Mouse (Mus musculus) MEL (cell line): Measurements from ENCODE around the gene Cldn10. TPM values are rescaled to one million over a fixed set of nuclear protein-coding genes. Genes with fewer than 3 reads are reported as not detected.

Experiments
- DNase-seq: peaks from one replicate; pipeline ENCODE4 v3.0.0; 2011; ENCODE audit warnings: low read depth, low spot score
- H3K27ac ChIP-seq: 2 replicates; pipeline ENCODE4 v1.5.1; 2012; ENCODE audit warnings: low read depth, mild to moderate bottlenecking, control low read depth, low read length, moderate library complexity; ENCODE audit not compliant: control insufficient read depth
- H3K27me3 ChIP-seq, 2 experiments: fragments of 150-350 bp in 1 of 2; sonication (generic) in 1 of 2; 2 replicates each; pipeline ENCODE4 v1.6.1; 2012; ENCODE audit warnings: low read length in 2 of 2, mild to moderate bottlenecking in 2 of 2, improper control_type of control experiment in 1 of 2, moderate library complexity in 1 of 2; ENCODE audit not compliant: insufficient read depth in 2 of 2, control insufficient read depth in 1 of 2
- H3K36me3 ChIP-seq, 2 experiments: 2 replicates each; pipeline ENCODE4 v1.6.1; 2012 to 2014; ENCODE audit warnings: low read length in 2 of 2, improper control_type of control experiment in 1 of 2, inconsistent platforms in 1 of 2, mild to moderate bottlenecking in 1 of 2; ENCODE audit not compliant: insufficient read depth in 2 of 2, control insufficient read depth in 1 of 2
- H3K4me1 ChIP-seq, 2 experiments: fragments of 150-350 bp in 1 of 2; sonication (generic) in 1 of 2; 2 replicates each; pipeline ENCODE4 v1.6.1; 2012; ENCODE audit warnings: low read length in 2 of 2, improper control_type of control experiment in 1 of 2, mild to moderate bottlenecking in 1 of 2; ENCODE audit not compliant: insufficient read depth in 2 of 2, control insufficient read depth in 1 of 2
- H3K4me3 ChIP-seq, 2 experiments: fragments of 150-350 bp in 1 of 2; sonication (generic) in 1 of 2; 2 replicates each; pipeline ENCODE4 v1.5.1; 2012; ENCODE audit warnings: low read depth in 2 of 2, low read length in 2 of 2, mild to moderate bottlenecking in 2 of 2, moderate library complexity in 2 of 2, control low read depth in 1 of 2, improper control_type of control experiment in 1 of 2; ENCODE audit not compliant: control insufficient read depth in 1 of 2, insufficient read depth in 1 of 2
- H3K79me2 ChIP-seq: 2 replicates; pipeline ENCODE4 v1.6.1; 2012; ENCODE audit warnings: mild to moderate bottlenecking, low read length, moderate library complexity; ENCODE audit not compliant: control insufficient read depth, poor library complexity, insufficient read depth
- H3K9ac ChIP-seq: 2 replicates; pipeline ENCODE4 v1.6.1; 2012; ENCODE audit warnings: low read depth, mild to moderate bottlenecking, control low read depth, low read length, moderate library complexity; ENCODE audit not compliant: control insufficient read depth, poor library complexity, severe bottlenecking
- H3K9me3 ChIP-seq: fragments of 150-350 bp; sonication (generic); replicated peaks from 2 replicates; pipeline ENCODE4 v1.6.1; 2012; ENCODE audit warnings: mild to moderate bottlenecking, low read length, improper control_type of control experiment, moderate library complexity; ENCODE audit not compliant: insufficient read depth
- CHD1 ChIP-seq: IDR thresholded peaks from 2 replicates; pipeline ENCODE4 v1.6.1; 2012; ENCODE audit warnings: low read depth, mild to moderate bottlenecking, inconsistent platforms, low read length, improper control_type of control experiment
- CTCF ChIP-seq, 3 experiments: IDR thresholded peaks in 2 of 3; conservative IDR thresholded peaks in 1 of 3; 2 replicates each; pipeline ENCODE4 v1.5.1; 2011 to 2012; ENCODE audit warnings: low read length in 3 of 3, low read depth in 2 of 3, mild to moderate bottlenecking in 2 of 3, improper control_type of control experiment in 1 of 3, inconsistent platforms in 1 of 3, mixed read lengths in 1 of 3, moderate library complexity in 1 of 3; ENCODE audit not compliant: control insufficient read depth in 1 of 3, insufficient read depth in 1 of 3, poor library complexity in 1 of 3, severe bottlenecking in 1 of 3
- EP300 ChIP-seq, 2 experiments: IDR thresholded peaks; 2 replicates each; pipeline ENCODE4 v1.6.1; 2011; ENCODE audit warnings: improper control_type of control experiment in 2 of 2, low read length in 2 of 2, low read depth in 1 of 2, mild to moderate bottlenecking in 1 of 2
- GABPA ChIP-seq: IDR thresholded peaks from 2 replicates; pipeline ENCODE4 v1.6.1; 2012; ENCODE audit warnings: low read depth, mild to moderate bottlenecking, inconsistent platforms, low read length, improper control_type of control experiment, moderate library complexity
- GATA1 ChIP-seq: IDR thresholded peaks from 2 replicates; pipeline ENCODE4 v1.6.1; 2011; ENCODE audit warnings: low read depth, low read length, improper control_type of control experiment
- HCFC1 ChIP-seq: IDR thresholded peaks from 2 replicates; pipeline ENCODE4 v1.6.1; 2012; ENCODE audit warnings: low read depth, mild to moderate bottlenecking, inconsistent platforms, low read length, improper control_type of control experiment, moderate library complexity
- JUND ChIP-seq: IDR thresholded peaks from 2 replicates; pipeline ENCODE4 v1.6.1; 2011; ENCODE audit warnings: low read depth, mild to moderate bottlenecking, improper control_type of control experiment, low read length
- MAFK ChIP-seq: IDR thresholded peaks from 2 replicates; pipeline ENCODE4 v1.6.1; 2011; ENCODE audit warnings: low read depth, mild to moderate bottlenecking, low read length, improper control_type of control experiment, borderline replicate concordance
- MAZ ChIP-seq: IDR thresholded peaks from 2 replicates; pipeline ENCODE4 v1.6.1; 2012; ENCODE audit warnings: low read depth, mild to moderate bottlenecking, inconsistent platforms, low read length, improper control_type of control experiment
- MYB ChIP-seq: IDR thresholded peaks from 2 replicates; pipeline ENCODE4 v1.6.1; 2011; ENCODE audit warnings: mild to moderate bottlenecking, low read depth, low read length, improper control_type of control experiment
- MYC ChIP-seq: IDR thresholded peaks from 2 replicates; pipeline ENCODE4 v1.6.1; 2011; ENCODE audit warnings: low read depth, mild to moderate bottlenecking, low read length, improper control_type of control experiment, moderate library complexity
- NRF1 ChIP-seq: IDR thresholded peaks from 2 replicates; pipeline ENCODE4 v1.6.1; 2014; ENCODE audit warnings: low read depth, mild to moderate bottlenecking, inconsistent platforms, low read length, improper control_type of control experiment, moderate library complexity; ENCODE audit not compliant: poor library complexity, insufficient read depth, severe bottlenecking
- POLR2A ChIP-seq, 2 experiments: IDR thresholded peaks; 2 replicates each; pipeline ENCODE4 v1.6.1; 2011 to 2012; ENCODE audit warnings: low read length in 2 of 2, mild to moderate bottlenecking in 2 of 2, control low read depth in 1 of 2, improper control_type of control experiment in 1 of 2, low read depth in 1 of 2, moderate library complexity in 1 of 2; ENCODE audit not compliant: control insufficient read depth in 1 of 2, insufficient read depth in 1 of 2, poor library complexity in 1 of 2
- POLR2AphosphoS2 ChIP-seq: IDR thresholded peaks from 2 replicates; pipeline ENCODE4 v1.6.1; 2011; ENCODE audit warnings: low read length, improper control_type of control experiment
- POLR2AphosphoS5 ChIP-seq: IDR thresholded peaks from 2 replicates; pipeline ENCODE4 v1.6.1; 2012; ENCODE audit warnings: low read depth, borderline replicate concordance, mild to moderate bottlenecking, inconsistent platforms, low read length, moderate library complexity, mixed read lengths
- SMC3 ChIP-seq: IDR thresholded peaks from 2 replicates; pipeline ENCODE4 v1.6.1; 2011; ENCODE audit warnings: low read depth, low read length, improper control_type of control experiment
- USF2 ChIP-seq, 2 experiments: IDR thresholded peaks; 2 replicates each; pipeline ENCODE4 v1.6.1; 2011 to 2012; ENCODE audit warnings: improper control_type of control experiment in 2 of 2, low read length in 2 of 2, borderline replicate concordance in 1 of 2, inconsistent platforms in 1 of 2, low read depth in 1 of 2, mild to moderate bottlenecking in 1 of 2; ENCODE audit not compliant: insufficient read depth in 1 of 2
- ZKSCAN1 ChIP-seq: IDR thresholded peaks from 2 replicates; pipeline ENCODE4 v1.6.1; 2012; ENCODE audit warnings: low read depth, mild to moderate bottlenecking, inconsistent platforms, low read length, improper control_type of control experiment, moderate library complexity
- ZMIZ1 ChIP-seq: IDR thresholded peaks from 2 replicates; pipeline ENCODE4 v1.6.1; 2012; ENCODE audit warnings: low read depth, mild to moderate bottlenecking, inconsistent platforms, low read length, improper control_type of control experiment, moderate library complexity
- ZNF384 ChIP-seq: IDR thresholded peaks from 2 replicates; pipeline ENCODE4 v1.6.1; 2012; ENCODE audit warnings: low read depth, mild to moderate bottlenecking, inconsistent platforms, low read length, improper control_type of control experiment
- polyA plus RNA-seq, 2 experiments: library from polyadenylated mRNA; stranded (reverse) in 1 of 2; unstranded in 1 of 2; fragments of >175 nt in 1 of 2; fragments of >200 nt in 1 of 2; gene quantifications; 2 replicates each; pipeline versions ENCODE4 v1.2.1 to v1.2.4; 2012; ENCODE audit warnings: low replicate concordance in 2 of 2, low read depth in 1 of 2; ENCODE audit not compliant: insufficient read length in 2 of 2, insufficient read depth in 1 of 2, missing spikeins in 1 of 2
- total RNA-seq: library from RNA; depleted of rRNA; stranded (reverse); fragments of 300-350 nt; gene quantifications from 2 replicates; pipeline ENCODE4 v1.2.3, GENCODE M21; 2012

The Cldn10 gene
- total and polyA plus RNA-seq, 3 experiments, result 0.17 TPM; not detected in 2

- Histone ChIP-seq H3K9ac (no peak overlapping the region), H3K9me3 (no peaks in the 10 kb centered on the region), H3K4me1 (peaks cover 0 to 14% of the 10 kb centered on the region in 2 experiments; a peak in 2 of 4 replicates), H3K36me3 (no peaks in the 10 kb centered on the region), H3K79me2 (no peaks in the 10 kb centered on the region), H3K27me3 (no peaks in the 10 kb centered on the region), H3K27ac (no peak overlapping the region), H3K4me3 (no peak overlapping the region)
- DNase-seq, result no peak
- TF ChIP-seq EP300 (IDR thresholded peaks at IDR 0.05; ENCODE audit: low read depth in 1 of 2, low read length in 2 of 2), result no peak
Observed at GRCm38 (mm10) chr14:118848171-118848570, 60.5 kb downstream of the Cldn10 start.

GRCm38 (mm10) chr14:118850011-118850695, 62.4 kb downstream of the Cldn10 start:
- TF ChIP-seq POLR2A (IDR thresholded peaks at IDR 0.05; ENCODE audit: control insufficient read depth in 1 of 2, insufficient read depth in 1 of 2, low read depth in 1 of 2, low read length in 2 of 2, poor library complexity in 1 of 2) (no peak), GATA1 (no peak), ZMIZ1 (no peak), MYB (no peak), JUND (no peak), MAZ (no peak), NRF1 (no peak)
- H3K4me3 ChIP-seq, result no peak overlapping the region
- H3K27ac ChIP-seq, result no peak overlapping the region
- peaks cover 0 to 14% of the 10 kb centered on the region in 2 experiments; a peak in 2 of 4 replicates for H3K4me1 ChIP-seq
- H3K9me3 ChIP-seq, result no peaks in the 10 kb centered on the region
- DNase-seq, result no peak
- no peak overlapping the region for H3K9ac ChIP-seq
- H3K36me3 ChIP-seq, result no peaks in the 10 kb centered on the region
- no peaks in the 10 kb centered on the region for H3K27me3 ChIP-seq
- no peaks in the 10 kb centered on the region for H3K79me2 ChIP-seq

- Histone ChIP-seq H3K27ac (no peak overlapping the region), H3K9ac (no peak overlapping the region), H3K27me3 (no peaks in the 10 kb centered on the region), H3K9me3 (no peaks in the 10 kb centered on the region), H3K4me3 (no peak overlapping the region), H3K79me2 (no peaks in the 10 kb centered on the region), H3K36me3 (no peaks in the 10 kb centered on the region), H3K4me1 (peaks cover 0 to 14% of the 10 kb centered on the region in 2 experiments; a peak in 2 of 4 replicates)
- DNase-seq, result no peak
- TF ChIP-seq MYC (no peak), EP300 (IDR thresholded peaks at IDR 0.05; ENCODE audit: low read depth in 1 of 2, low read length in 2 of 2) (no peak), USF2 (IDR thresholded peaks at IDR 0.05; ENCODE audit: borderline replicate concordance in 1 of 2, insufficient read depth in 1 of 2, low read depth in 1 of 2, low read length in 2 of 2) (no peak), CTCF (IDR thresholded peaks at IDR 0.05 in 2 of 3, conservative IDR thresholded peaks at IDR 0.05 in 1 of 3; ENCODE audit: control insufficient read depth in 1 of 3, insufficient read depth in 1 of 3, low read depth in 2 of 3, low read length in 3 of 3, poor library complexity in 1 of 3, severe bottlenecking in 1 of 3) (no peak), CHD1 (no peak), JUND (no peak), POLR2AphosphoS2 (no peak), ZKSCAN1 (no peak), MAFK (no peak), GABPA (no peak), ZNF384 (no peak), POLR2AphosphoS5 (no peak), ZMIZ1 (no peak), HCFC1 (no peak), POLR2A (IDR thresholded peaks at IDR 0.05; ENCODE audit: control insufficient read depth in 1 of 2, insufficient read depth in 1 of 2, low read depth in 1 of 2, low read length in 2 of 2, poor library complexity in 1 of 2) (no peak), SMC3 (no peak), MYB (no peak)
Observed at GRCm38 (mm10) chr14:118850696-118851035, 63.0 kb downstream of the Cldn10 start.
